Mouse (Mus musculus) liver, embryonic 14.5 days (tissue): Measurements from ENCODE around the gene Sesn3.

Source experiments
- CTCF ChIP-seq: IDR thresholded peaks from 2 replicates; pipeline ENCODE4 v1.5.1; 2016; ENCODE audit warnings: antibody characterized with exemption, low read depth, control low read depth
- EP300 ChIP-seq: IDR thresholded peaks from 2 replicates; pipeline ENCODE4 v1.6.1; 2016; ENCODE audit warnings: antibody characterized with exemption, low read depth

GRCm38 (mm10) chr9:14369271-14369670 lies 94.4 kb downstream of the Sesn3 start:
- TF ChIP-seq CTCF, result no peak
- TF ChIP-seq EP300, result peak; percentile 95
